Mouse (Mus musculus) heart, embryonic 11.5 days (tissue): ENCODE measurements around the gene Ipo9. TPM values are rescaled to one million over a fixed set of nuclear protein-coding genes. Genes with fewer than 3 reads are reported as not detected.

Experiments
- ATAC-seq: fragments of 200-750 bp; cut with Nextera tagmentation; replicated peaks from 2 replicates; pipeline ENCODE4 v1.8.0; 2017; ENCODE audit warnings: moderate library complexity; ENCODE audit not compliant: insufficient number of reproducible peaks, low FRiP score, low TSS enrichment
- H3K27ac ChIP-seq: fragments of 300-500 bp; sonication (generic); 2 replicates; pipeline ENCODE4 v1.5.1; 2014; ENCODE audit warnings: mild to moderate bottlenecking, low read depth, low read length
- H3K27me3 ChIP-seq: fragments of 300-500 bp; sonication (generic); 2 replicates; pipeline ENCODE4 v1.6.1; 2014; ENCODE audit warnings: mild to moderate bottlenecking, low read length, mixed read lengths; ENCODE audit not compliant: control insufficient read depth, insufficient read depth
- H3K36me3 ChIP-seq: fragments of 300-500 bp; sonication (generic); 2 replicates; pipeline ENCODE4 v1.6.1; 2014; ENCODE audit warnings: mild to moderate bottlenecking, low read length, moderate library complexity, mixed read lengths; ENCODE audit not compliant: control insufficient read depth, insufficient read depth
- H3K4me1 ChIP-seq: fragments of 300-500 bp; sonication (generic); 2 replicates; pipeline ENCODE4 v1.6.1; 2014; ENCODE audit warnings: low read length; ENCODE audit not compliant: control insufficient read depth, insufficient read depth
- H3K4me2 ChIP-seq: fragments of 300-500 bp; sonication (generic); 2 replicates; pipeline ENCODE4 v1.6.1; 2014; ENCODE audit warnings: mild to moderate bottlenecking, moderate library complexity
- H3K4me3 ChIP-seq: fragments of 300-500 bp; sonication (generic); 2 replicates; pipeline ENCODE4 v1.5.1; 2014; ENCODE audit warnings: low read depth, low read length
- H3K9ac ChIP-seq: fragments of 300-500 bp; sonication (generic); 2 replicates; pipeline ENCODE4 v1.6.1; 2014; ENCODE audit warnings: mild to moderate bottlenecking, low read depth, low read length, moderate library complexity
- H3K9me3 ChIP-seq: fragments of 300-500 bp; sonication (generic); replicated peaks from 2 replicates; pipeline ENCODE4 v1.6.1; 2016; ENCODE audit warnings: low read length; ENCODE audit not compliant: control insufficient read depth
- WGBS: fragments of 180-500 bp; shearing (Covaris S2); extraction: QIAGEN DNeasy Blood & Tissue Kit; methylation state at CpG from one replicate; pipeline ENCODE4 v1.1.7; 2014; ENCODE audit not compliant: insufficient replicate concordance; 5-methylcytosine and 5-hydroxymethylcytosine counted together
- polyA plus RNA-seq: library from polyadenylated mRNA; unstranded; fragments of >200 nt; fragmentation: Nextera tagmentation; extraction: Ambion mirVana; gene quantifications from 2 replicates; pipeline ENCODE4 v1.2.1, GENCODE M21; 2014

The Ipo9 gene
- polyA plus RNA-seq, 1 experiment from 2014 or later = 132 TPM

DNA sequence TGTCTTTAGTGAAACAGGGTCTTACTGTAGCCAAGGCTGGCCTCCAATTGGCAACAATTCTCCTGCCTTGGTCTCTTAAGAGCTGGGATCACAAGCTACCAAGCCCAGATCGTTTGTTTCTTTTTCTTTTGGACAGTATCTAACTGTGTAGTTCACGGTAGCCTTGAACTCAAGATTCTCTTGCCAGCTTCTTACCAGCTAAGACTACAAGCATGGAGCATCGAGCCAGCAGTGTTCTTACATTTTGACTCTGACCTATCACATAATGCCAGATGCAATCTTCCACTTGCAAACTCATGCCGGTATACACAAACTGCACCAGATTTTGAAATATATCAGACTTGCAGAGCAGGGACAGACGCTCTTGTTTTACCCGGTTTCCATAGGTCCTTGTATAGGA, 7.5 kb downstream of the Ipo9 start:
- Histone ChIP-seq H3K27me3 (no peaks in the 10 kb centered on the region), H3K27ac (no peak overlapping the region), H3K4me1 (0 out of 2 replicates have a peak, but pooled peaks cover under 1% of the 10 kb centered on the region), H3K4me2 (no peak overlapping the region), H3K4me3 (no peak overlapping the region), H3K9ac (no peak overlapping the region), H3K9me3 (no peaks in the 10 kb centered on the region), H3K36me3 (peaks cover 28% of the 10 kb centered on the region)
- no peak for ATAC-seq
- WGBS = 92% methylated on average over 6 of the region's 6 CpGs

DNA sequence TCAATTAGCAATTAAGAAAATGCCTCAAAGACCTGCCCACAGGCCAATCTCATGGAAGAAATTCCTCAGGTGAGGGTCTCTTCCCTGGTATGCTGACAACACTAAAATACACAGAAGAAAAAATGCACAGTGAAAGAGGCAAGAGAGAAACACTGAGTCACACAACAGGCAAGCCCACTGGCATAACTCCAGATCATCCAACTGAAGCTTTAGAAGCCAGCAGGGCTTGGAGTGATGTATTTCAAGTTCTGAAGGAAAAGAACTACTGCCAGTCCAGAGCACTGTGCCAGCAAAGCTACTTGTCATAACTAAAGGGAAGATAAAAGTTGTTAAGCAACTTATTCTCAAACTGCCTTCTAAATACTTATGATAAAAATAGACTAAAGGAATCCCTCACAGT, 16.3 kb downstream of the Ipo9 start:
- H3K9ac ChIP-seq = no peak overlapping the region
- H3K27ac ChIP-seq = no peak overlapping the region
- no peak overlapping the region for H3K4me3 ChIP-seq
- no peak for ATAC-seq
- no peak overlapping the region for H3K4me2 ChIP-seq
- H3K27me3 ChIP-seq = no peaks in the 10 kb centered on the region
- H3K36me3 ChIP-seq = peaks cover 49% of the 10 kb centered on the region
- no peaks in the 10 kb centered on the region for H3K9me3 ChIP-seq
- H3K4me1 ChIP-seq = peaks cover 15% of the 10 kb centered on the region

DNA sequence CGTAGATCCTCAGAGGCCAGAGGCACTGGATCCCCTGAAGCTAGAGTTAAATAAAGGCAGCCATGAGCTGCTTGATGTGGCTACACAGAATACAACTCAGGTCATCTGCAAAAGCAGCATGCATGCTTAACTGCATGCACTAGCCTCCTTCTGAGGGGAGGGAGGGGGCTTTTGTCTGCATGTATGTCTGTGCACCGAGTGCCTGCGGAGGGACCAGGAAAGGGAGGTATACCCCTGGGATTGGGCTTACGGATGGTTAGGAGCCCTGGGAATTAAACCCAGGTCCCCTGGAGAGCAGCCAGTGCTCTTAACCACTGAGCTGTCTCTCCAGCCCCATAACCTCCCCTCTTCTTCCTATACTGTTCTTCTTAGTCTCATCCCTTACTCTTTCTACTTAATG, 18.2 kb downstream of the Ipo9 start:
- ATAC-seq = no peak
- WGBS = 81% methylated on average over 4 of the region's 4 CpGs
- Histone ChIP-seq H3K4me3 (no peak overlapping the region), H3K4me2 (no peak overlapping the region), H3K36me3 (peaks cover 45% of the 10 kb centered on the region), H3K4me1 (peaks cover 15% of the 10 kb centered on the region), H3K27me3 (no peaks in the 10 kb centered on the region), H3K9me3 (no peaks in the 10 kb centered on the region), H3K27ac (0 out of 2 replicates have a peak overlapping the region, but pooled peaks have one; percentile 22), H3K9ac (no peak overlapping the region)

DNA sequence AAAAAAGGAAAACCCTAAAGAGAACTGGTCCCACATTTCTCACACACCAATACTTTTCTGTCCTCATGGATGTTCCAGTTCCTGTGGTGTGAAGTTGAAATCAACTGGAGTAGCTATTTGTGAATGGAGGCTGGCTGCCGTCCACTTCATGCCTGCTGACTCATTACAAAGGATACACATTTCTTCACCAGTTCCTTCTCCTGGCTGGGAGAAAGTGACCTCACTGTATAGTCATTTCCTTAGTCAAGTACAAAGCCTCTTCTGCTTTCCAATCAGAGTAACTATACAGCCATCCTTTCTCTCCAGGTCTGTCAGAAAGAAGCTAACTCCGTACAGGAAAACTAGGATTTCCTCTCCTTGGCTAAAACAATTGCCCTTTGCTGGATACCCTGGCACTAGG, 19.3 kb downstream of the Ipo9 start:
- H3K27ac ChIP-seq = peak overlapping the region; percentile 62
- H3K4me3 ChIP-seq = no peak overlapping the region
- peaks cover 15% of the 10 kb centered on the region for H3K4me1 ChIP-seq
- peaks cover 43% of the 10 kb centered on the region for H3K36me3 ChIP-seq
- peak overlapping the region; percentile 1; the same call in 1 of the 2 replicates for H3K9ac ChIP-seq
- no peak overlapping the region for H3K4me2 ChIP-seq
- no peaks in the 10 kb centered on the region for H3K27me3 ChIP-seq
- WGBS = 47% methylated on average over 2 of the region's 2 CpGs
- H3K9me3 ChIP-seq = no peaks in the 10 kb centered on the region
- ATAC-seq = 0 out of 2 replicates have a peak, but pooled peaks have one; percentile 59

DNA sequence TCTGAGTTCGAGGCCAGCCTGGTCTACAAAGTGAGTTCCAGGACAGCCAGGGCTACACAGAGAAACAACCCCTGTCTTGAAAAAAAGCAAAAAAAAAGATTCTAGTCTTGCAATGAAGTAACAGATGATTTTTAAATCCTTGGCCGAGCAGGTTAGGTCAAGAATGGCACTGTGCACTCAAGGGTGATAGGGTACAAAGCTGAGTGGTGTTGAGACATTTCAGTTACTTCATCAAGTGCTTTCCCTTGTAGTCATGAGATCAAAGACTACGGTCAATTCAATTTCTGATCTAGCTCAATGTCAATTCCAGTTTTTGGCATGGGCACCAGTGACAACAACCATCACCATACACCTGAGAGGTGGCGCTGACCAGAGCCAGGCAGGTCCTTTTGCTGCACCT, 21.3 kb downstream of the Ipo9 start:
- no peaks in the 10 kb centered on the region for H3K9me3 ChIP-seq
- H3K4me3 ChIP-seq = no peak overlapping the region
- H3K27me3 ChIP-seq = no peaks in the 10 kb centered on the region
- H3K27ac ChIP-seq = no peak overlapping the region
- no peak overlapping the region for H3K9ac ChIP-seq
- 87% methylated on average over 4 of the region's 4 CpGs for WGBS
- no peak overlapping the region for H3K4me2 ChIP-seq
- peaks cover 14% of the 10 kb centered on the region for H3K4me1 ChIP-seq
- H3K36me3 ChIP-seq = peaks cover 49% of the 10 kb centered on the region
- ATAC-seq = no peak

DNA sequence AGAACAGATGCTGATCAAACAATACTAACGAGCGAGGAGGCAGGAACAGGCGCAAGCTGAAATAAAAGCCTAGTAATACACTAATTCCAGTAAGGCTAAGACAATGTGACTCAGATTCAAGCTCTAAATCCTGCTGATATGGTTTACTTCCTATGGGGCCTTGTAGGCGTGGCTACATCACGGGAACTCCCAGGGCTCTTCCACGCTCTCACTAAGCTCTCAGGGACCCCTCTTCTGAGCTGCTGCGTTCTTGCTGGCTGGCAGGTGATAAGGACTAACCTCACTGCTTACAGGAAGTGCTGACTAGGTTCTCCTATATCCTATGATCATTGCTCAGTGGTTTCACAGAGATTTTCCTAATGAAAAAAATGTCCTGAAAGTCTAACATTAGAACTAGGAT, 24.9 kb downstream of the Ipo9 start:
- H3K4me2 ChIP-seq = no peak overlapping the region
- H3K9ac ChIP-seq = no peak overlapping the region
- ATAC-seq = no peak
- H3K27me3 ChIP-seq = no peaks in the 10 kb centered on the region
- WGBS = 61% methylated on average over 7 of the region's 7 CpGs
- H3K27ac ChIP-seq = no peak overlapping the region
- H3K9me3 ChIP-seq = no peaks in the 10 kb centered on the region
- no peak overlapping the region for H3K4me3 ChIP-seq
- H3K36me3 ChIP-seq = peaks cover 53% of the 10 kb centered on the region
- no peaks in the 10 kb centered on the region for H3K4me1 ChIP-seq

DNA sequence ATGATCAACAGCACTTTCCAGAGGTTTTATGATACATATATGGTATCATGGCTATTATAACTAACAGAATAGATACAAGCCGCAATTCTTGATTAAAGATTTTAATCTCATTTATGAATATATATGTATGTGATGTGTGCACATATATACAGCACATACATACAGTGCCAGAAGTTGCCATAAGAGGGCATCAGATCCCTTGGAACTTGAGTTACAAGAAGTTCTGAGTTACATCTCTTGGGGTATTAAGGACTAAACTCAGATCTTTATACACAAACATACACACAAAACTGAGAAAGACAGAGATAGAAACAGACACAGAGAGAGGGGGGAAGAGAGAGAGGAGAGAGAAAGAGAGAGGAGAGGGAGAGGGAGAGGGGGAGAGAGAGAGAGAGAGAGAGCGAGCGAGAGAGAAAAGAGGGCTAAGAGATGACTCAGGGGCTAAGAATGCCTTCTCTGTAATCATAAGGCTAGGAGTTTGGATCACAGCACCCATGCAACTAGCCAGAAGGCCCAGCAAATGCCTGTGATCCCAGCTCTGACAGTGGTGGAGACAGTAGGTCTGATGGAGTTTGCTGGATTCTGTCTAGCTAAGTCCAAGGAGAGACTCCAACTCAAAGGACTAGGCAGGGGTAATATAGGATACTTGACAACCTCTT, 28.7 kb downstream of the Ipo9 start:
- Histone ChIP-seq H3K4me3 (no peak overlapping the region), H3K4me1 (no peaks in the 10 kb centered on the region), H3K36me3 (peaks cover 51% of the 10 kb centered on the region), H3K9me3 (no peaks in the 10 kb centered on the region), H3K4me2 (no peak overlapping the region), H3K27me3 (no peaks in the 10 kb centered on the region), H3K9ac (no peak overlapping the region), H3K27ac (no peak overlapping the region)
- ATAC-seq = no peak
- WGBS = 81% methylated on average over 3 of the region's 3 CpGs

DNA sequence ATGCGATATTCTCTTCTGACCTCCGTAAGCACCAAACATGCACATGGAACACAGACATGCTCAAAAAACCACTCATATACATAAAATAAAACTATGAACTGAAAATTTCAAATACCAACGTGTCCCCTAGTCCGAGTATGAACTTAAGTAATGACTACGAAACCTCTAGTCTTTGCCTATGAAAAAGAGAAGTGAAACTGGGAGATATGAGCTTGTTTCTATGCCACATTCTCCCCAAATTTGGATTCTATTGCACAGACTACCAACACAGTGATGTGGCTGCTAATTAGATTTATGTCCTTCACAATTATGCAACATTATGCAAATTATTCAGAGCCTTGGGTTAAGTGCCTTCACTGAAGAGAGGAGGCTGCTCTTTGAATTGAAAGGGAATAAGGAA, 30.8 kb downstream of the Ipo9 start:
- Histone ChIP-seq H3K4me1 (no peaks in the 10 kb centered on the region), H3K36me3 (peaks cover 52% of the 10 kb centered on the region), H3K9ac (no peak overlapping the region), H3K4me3 (no peak overlapping the region), H3K9me3 (no peaks in the 10 kb centered on the region), H3K27me3 (no peaks in the 10 kb centered on the region), H3K27ac (no peak overlapping the region), H3K4me2 (no peak overlapping the region)
- 96% methylated on average over 5 of the region's 5 CpGs for WGBS
- ATAC-seq = no peak

DNA sequence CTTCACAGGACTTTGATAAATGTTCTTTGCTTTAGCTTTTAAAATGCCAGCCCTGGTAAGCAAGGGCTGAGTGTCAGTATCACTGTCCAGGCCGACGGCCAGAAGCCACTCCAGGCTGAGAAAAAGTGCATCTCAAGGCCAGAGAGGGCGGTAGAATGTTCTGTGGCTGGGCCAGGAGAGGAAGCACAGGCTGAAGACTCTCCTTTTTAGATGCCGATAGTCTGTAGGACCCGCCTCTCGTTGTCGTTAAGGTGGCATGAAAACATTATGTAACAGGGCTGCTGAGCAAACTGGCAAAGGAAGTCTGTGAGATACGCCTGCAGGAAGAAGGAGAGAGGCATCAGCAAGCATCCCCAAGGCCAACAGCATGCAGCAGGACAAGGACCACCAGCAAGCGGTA, 45.1 kb downstream of the Ipo9 start:
- Histone ChIP-seq H3K27ac (no peak overlapping the region), H3K4me2 (no peak overlapping the region), H3K9me3 (no peaks in the 10 kb centered on the region), H3K9ac (no peak overlapping the region), H3K4me1 (peaks cover 4% of the 10 kb centered on the region), H3K27me3 (no peaks in the 10 kb centered on the region), H3K4me3 (no peak overlapping the region), H3K36me3 (peaks cover 43% of the 10 kb centered on the region)
- ATAC-seq = no peak
- WGBS = 83% methylated on average over 9 of the region's 9 CpGs
